Mouse (Mus musculus) gastrocnemius, adult 8-10 months (tissue): ENCODE measurements around the gene Chsy1. TPM values are rescaled to one million over a fixed set of nuclear protein-coding genes. Genes with fewer than 3 reads are reported as not detected.

Source experiments
- DNase-seq, 2 experiments: peaks; one replicate each; pipeline ENCODE4 v3.0.0; 2022; ENCODE audit warnings: low spot score in 2 of 2
- total RNA-seq, 4 experiments: library from RNA; stranded (reverse); gene quantifications; 2 replicates each; pipeline ENCODE4 v1.2.4; 2022

The Chsy1 gene
- total RNA-seq, 4 experiments from 2014 or later = 2.1 to 3.6 (median 2.7) TPM

- DNase-seq = peak; percentile 15 to 23
Observed at GRCm38 (mm10) chr7:66109855-66110635, 730 bp downstream of the Chsy1 start.

- DNase-seq = no peak
Observed at GRCm38 (mm10) chr7:66110636-66111112, 1.4 kb downstream of the Chsy1 start.

- DNase-seq = no peak
Observed at GRCm38 (mm10) chr7:66111211-66111610, 1.9 kb downstream of the Chsy1 start.

GRCm38 (mm10) chr7:66113561-66113960 is 4.2 kb downstream of the Chsy1 start:
- DNase-seq = no peak

- no peak for DNase-seq
Observed at GRCm38 (mm10) chr7:66115821-66116343, 6.6 kb downstream of the Chsy1 start.

GRCm38 (mm10) chr7:66116906-66117482 is 7.7 kb downstream of the Chsy1 start:
- no peak for DNase-seq

- no peak for DNase-seq
Observed at GRCm38 (mm10) chr7:66118046-66118445, 8.7 kb downstream of the Chsy1 start.

GRCm38 (mm10) chr7:66118796-66119195 is 9.5 kb downstream of the Chsy1 start:
- no peak for DNase-seq

GRCm38 (mm10) chr7:66120139-66120538 is 10.8 kb downstream of the Chsy1 start:
- DNase-seq = no peak

GRCm38 (mm10) chr7:66120702-66121396 is 11.5 kb downstream of the Chsy1 start:
- DNase-seq = no peak

GRCm38 (mm10) chr7:66124551-66124968 is 15.2 kb downstream of the Chsy1 start:
- no peak for DNase-seq

GRCm38 (mm10) chr7:66125368-66125767 is 16.1 kb downstream of the Chsy1 start:
- no peak for DNase-seq

- DNase-seq = no peak
Observed at GRCm38 (mm10) chr7:66127951-66128645, 18.8 kb downstream of the Chsy1 start.

- DNase-seq = no peak
Observed at GRCm38 (mm10) chr7:66128857-66129256, 19.5 kb downstream of the Chsy1 start.

GRCm38 (mm10) chr7:66130296-66130695 is 21.0 kb downstream of the Chsy1 start:
- no peak for DNase-seq

- DNase-seq = no peak
Observed at GRCm38 (mm10) chr7:66131776-66132421, 22.6 kb downstream of the Chsy1 start.

GRCm38 (mm10) chr7:66134154-66134553 is 24.8 kb downstream of the Chsy1 start:
- DNase-seq = no peak

- no peak for DNase-seq
Observed at GRCm38 (mm10) chr7:66135644-66136043, 26.3 kb downstream of the Chsy1 start.

- no peak for DNase-seq
Observed at GRCm38 (mm10) chr7:66136187-66136586, 26.9 kb downstream of the Chsy1 start.

GRCm38 (mm10) chr7:66137309-66137708 is 28.0 kb downstream of the Chsy1 start:
- no peak for DNase-seq

GRCm38 (mm10) chr7:66138301-66138700 is 29.0 kb downstream of the Chsy1 start:
- no peak for DNase-seq
